Mouse (Mus musculus) hindbrain, embryonic 12.5 days (tissue): ENCODE data around the gene Capn11. TPM values are rescaled to one million over a fixed set of nuclear protein-coding genes. Genes with fewer than 3 reads are reported as not detected.
A peak's percentile ranks its signal among the peaks of the same experiment; 100 is the strongest.
"Not testable (repeated sequence)": the region's sequence is repeated elsewhere in the genome, so short reads cannot be mapped to it uniquely, and the experiment has no call there.

Experiments used
- ATAC-seq: fragments of 200-750 bp; cut with Nextera tagmentation; 2 replicates; pipeline ENCODE4 v1.8.0; 2017; ENCODE audit warnings: moderate TSS enrichment; ENCODE audit not compliant: low FRiP score
- H3K27ac ChIP-seq: fragments of 300-500 bp; sonication (generic); 2 replicates; pipeline ENCODE4 v1.5.1; 2016; ENCODE audit warnings: mild to moderate bottlenecking
- H3K27me3 ChIP-seq: fragments of 300-500 bp; sonication (generic); 2 replicates; pipeline ENCODE4 v1.6.1; 2016; ENCODE audit warnings: mild to moderate bottlenecking
- H3K36me3 ChIP-seq: fragments of 300-500 bp; sonication (generic); 2 replicates; pipeline ENCODE4 v1.6.1; 2016; ENCODE audit warnings: mild to moderate bottlenecking
- H3K4me1 ChIP-seq: fragments of 300-500 bp; sonication (generic); 2 replicates; pipeline ENCODE4 v1.6.1; 2016
- H3K4me2 ChIP-seq: fragments of 300-500 bp; sonication (generic); replicated peaks from 2 replicates; pipeline ENCODE4 v1.6.1; 2016; ENCODE audit warnings: mild to moderate bottlenecking
- H3K4me3 ChIP-seq: fragments of 300-500 bp; sonication (generic); 2 replicates; pipeline ENCODE4 v1.5.1; 2016; ENCODE audit warnings: mild to moderate bottlenecking
- H3K9ac ChIP-seq: fragments of 300-500 bp; sonication (generic); 2 replicates; pipeline ENCODE4 v1.6.1; 2016; ENCODE audit warnings: mild to moderate bottlenecking, moderate library complexity
- H3K9me3 ChIP-seq: fragments of 300-500 bp; sonication (generic); replicated peaks from 2 replicates; pipeline ENCODE4 v1.6.1; 2016; ENCODE audit warnings: mild to moderate bottlenecking
- WGBS: fragments of 180-500 bp; shearing (Covaris S2); methylation state at CpG from one replicate; pipeline ENCODE4 v1.1.7; 2016; 5-methylcytosine and 5-hydroxymethylcytosine counted together
- polyA plus RNA-seq: library from polyadenylated mRNA; unstranded; fragments of >200 nt; fragmentation: Nextera tagmentation; extraction: Ambion mirVana; gene quantifications from 2 replicates; pipeline ENCODE4 v1.2.1, GENCODE M21; 2016

Capn11 gene
- polyA plus RNA-seq, 1 experiment from 2014 or later: 1.4 TPM

- no peak overlapping the region for H3K9ac ChIP-seq
- no peaks in the 10 kb centered on the region for H3K36me3 ChIP-seq
- H3K9me3 ChIP-seq: no peaks in the 10 kb centered on the region
- no peaks in the 10 kb centered on the region for H3K4me1 ChIP-seq
- ATAC-seq: no peak
- H3K27me3 ChIP-seq: no peaks in the 10 kb centered on the region; the same call in 1 of the 2 replicates
- 91% methylated on average over 8 of the region's 8 CpGs for WGBS
- H3K4me2 ChIP-seq: no peak overlapping the region
- no peak overlapping the region for H3K4me3 ChIP-seq
- no peak overlapping the region for H3K27ac ChIP-seq
Measured at GRCm38 (mm10) chr17:45641981-45642380, 17.1 kb downstream of the Capn11 start.

GRCm38 (mm10) chr17:45638596-45639295 lies 20.4 kb downstream of the Capn11 start:
- no peak for ATAC-seq
- Histone ChIP-seq H3K4me3 (no peak overlapping the region), H3K36me3 (no peaks in the 10 kb centered on the region), H3K9me3 (no peaks in the 10 kb centered on the region), H3K27me3 (no peaks in the 10 kb centered on the region; the same call in 1 of the 2 replicates), H3K4me2 (no peak overlapping the region), H3K4me1 (no peaks in the 10 kb centered on the region), H3K9ac (no peak overlapping the region), H3K27ac (no peak overlapping the region)
- 77% methylated on average over 16 of the region's 16 CpGs for WGBS

DNA sequence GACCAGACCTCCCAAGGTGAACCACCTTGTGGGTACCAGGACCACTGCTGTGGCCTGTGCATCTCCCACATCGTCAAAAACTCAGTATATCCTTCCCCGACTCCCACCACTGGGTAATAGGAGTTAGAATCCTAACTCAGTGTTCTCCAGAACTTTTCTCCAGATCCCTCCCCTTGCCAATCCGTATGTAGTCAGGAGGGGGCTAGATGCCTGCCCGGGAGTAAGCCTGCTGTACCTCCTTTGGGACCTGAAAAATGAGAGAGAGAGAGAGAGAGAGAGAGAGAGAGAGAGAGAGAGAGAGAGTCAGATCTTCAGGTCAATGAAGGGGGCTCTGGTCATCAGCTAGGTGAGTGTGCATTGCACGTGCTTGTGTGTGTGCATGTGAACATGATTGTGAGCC lies 25.1 kb downstream of the Capn11 start:
- WGBS: 87% methylated on average over 5 of the region's 5 CpGs
- Histone ChIP-seq H3K36me3 (no peaks in the 10 kb centered on the region), H3K4me1 (peaks cover 9% of the 10 kb centered on the region), H3K4me3 (no peak overlapping the region), H3K9ac (no peak overlapping the region), H3K27ac (no peak overlapping the region), H3K27me3 (no peaks in the 10 kb centered on the region; the same call in 1 of the 2 replicates), H3K9me3 (no peaks in the 10 kb centered on the region), H3K4me2 (no peak overlapping the region)
- no peak for ATAC-seq

- Histone ChIP-seq H3K36me3 (no peaks in the 10 kb centered on the region), H3K9ac (no peak overlapping the region), H3K27ac (no peak overlapping the region), H3K4me2 (no peak overlapping the region), H3K9me3 (no peaks in the 10 kb centered on the region), H3K4me1 (peaks cover 9% of the 10 kb centered on the region), H3K4me3 (no peak overlapping the region), H3K27me3 (no peaks in the 10 kb centered on the region)
- ATAC-seq: no peak
- WGBS: 71% methylated on average over 6 of the region's 6 CpGs
Measured at GRCm38 (mm10) chr17:45631940-45632339, 27.2 kb downstream of the Capn11 start.

- Histone ChIP-seq H3K27me3 (no peaks in the 10 kb centered on the region), H3K4me1 (peaks cover 13% of the 10 kb centered on the region), H3K9me3 (no peaks in the 10 kb centered on the region), H3K27ac (no peak overlapping the region), H3K9ac (no peak overlapping the region), H3K4me3 (peak overlapping the region; percentile 36), H3K4me2 (peak overlapping the region; percentile 73; the same call in 1 of the 2 replicates), H3K36me3 (no peaks in the 10 kb centered on the region)
- 55% methylated on average over 3 of the region's 3 CpGs for WGBS
- no peak; the same call in 1 of the 2 replicates for ATAC-seq
Measured at GRCm38 (mm10) chr17:45630992-45631391, 28.1 kb downstream of the Capn11 start.

DNA sequence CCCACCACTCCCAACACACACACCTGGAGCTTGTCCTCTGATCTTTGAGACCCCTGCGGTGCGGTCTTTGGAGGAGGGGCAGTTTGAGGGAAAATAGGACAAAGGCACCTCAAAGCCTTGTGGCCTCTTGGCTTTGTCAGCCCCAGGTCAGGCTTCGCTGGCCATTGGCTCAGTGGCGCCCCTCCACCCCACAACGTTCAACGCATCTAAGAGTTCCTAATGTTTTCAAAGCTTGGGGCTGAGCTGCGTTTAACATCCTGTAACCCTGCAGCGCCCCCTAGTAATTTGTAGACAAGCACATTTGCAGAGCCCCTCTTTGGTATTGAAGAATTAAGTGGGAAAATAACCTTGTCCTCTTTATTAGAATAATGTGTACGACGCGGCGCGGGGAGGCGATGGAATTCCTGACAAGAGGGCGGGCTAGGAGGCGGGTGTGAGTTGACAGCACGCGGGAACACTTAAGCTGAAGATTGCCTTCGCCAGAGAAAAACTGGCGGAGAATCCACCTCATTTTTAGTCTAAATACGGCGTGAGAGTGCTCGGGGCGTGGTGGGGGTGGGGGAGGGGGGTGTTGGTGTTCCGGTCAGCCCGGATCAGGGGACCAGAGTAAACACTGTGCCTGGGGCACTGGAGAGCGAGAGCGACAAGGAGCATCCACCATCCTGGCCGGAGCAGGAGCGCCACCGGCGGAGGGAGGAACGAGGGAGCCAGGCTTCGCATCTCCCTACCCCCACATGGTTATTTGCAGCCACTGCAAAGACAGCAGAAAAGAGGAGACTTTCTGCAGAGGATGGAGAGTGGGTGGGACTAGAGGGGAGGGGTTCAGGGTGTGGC lies 29.0 kb downstream of the Capn11 start:
- Histone ChIP-seq H3K4me1 (peaks cover 13% of the 10 kb centered on the region), H3K36me3 (no peaks in the 10 kb centered on the region), H3K4me3 (peak overlapping the region; percentile 36), H3K27me3 (no peaks in the 10 kb centered on the region), H3K4me2 (peak overlapping the region; percentile 73), H3K9me3 (no peaks in the 10 kb centered on the region), H3K27ac (peak overlapping the region; percentile 71), H3K9ac (peak overlapping the region; percentile 58)
- ATAC-seq: peak; percentile 90
- WGBS: 2% methylated on average over 34 of the region's 34 CpGs

- Histone ChIP-seq H3K9me3 (no peaks in the 10 kb centered on the region), H3K9ac (no peak overlapping the region)
- peak; percentile 7; the same call in 1 of the 2 replicates for ATAC-seq
Measured at GRCm38 (mm10) chr17:45628885-45629855, 30.0 kb downstream of the Capn11 start.

DNA sequence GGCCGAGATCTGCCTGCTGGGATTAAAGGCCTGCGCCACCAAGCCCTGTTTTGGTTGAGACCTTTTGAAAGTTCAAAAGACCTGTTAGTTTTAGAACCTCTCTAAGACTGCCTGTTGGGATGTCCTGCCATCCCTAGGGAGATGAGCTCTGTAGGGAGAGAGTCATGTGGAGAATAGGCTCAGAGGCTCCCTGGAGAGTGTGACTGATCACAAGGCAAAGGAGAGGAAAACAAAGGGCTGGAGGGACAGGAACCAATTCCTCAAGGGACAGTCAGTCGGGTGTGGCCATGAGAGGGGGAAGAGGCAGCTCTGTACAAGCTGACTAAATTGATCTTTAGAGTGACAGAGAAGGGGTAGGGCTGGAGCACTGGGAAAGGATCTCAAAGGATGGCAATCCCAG lies 31.0 kb downstream of the Capn11 start:
- 20% methylated on average over 3 of the region's 3 CpGs for WGBS
- Histone ChIP-seq H3K9ac (no peak overlapping the region), H3K36me3 (no peaks in the 10 kb centered on the region), H3K4me3 (no peak overlapping the region), H3K4me2 (no peak overlapping the region), H3K27me3 (no peaks in the 10 kb centered on the region), H3K9me3 (no peaks in the 10 kb centered on the region), H3K4me1 (peaks cover 13% of the 10 kb centered on the region), H3K27ac (no peak overlapping the region)
- ATAC-seq: no peak

More at GRCm38 (mm10) chr17:45628885-45629855, 30.0 kb downstream of the Capn11 start:
- Histone ChIP-seq H3K27ac (no peak overlapping the region), H3K4me2 (peak overlapping the region; percentile 73), H3K36me3 (no peaks in the 10 kb centered on the region), H3K27me3 (no peaks in the 10 kb centered on the region), H3K4me3 (peak overlapping the region; percentile 36; the same call in 1 of the 2 replicates), H3K4me1 (peaks cover 13% of the 10 kb centered on the region)
- WGBS: 65% methylated on average over 13 of the region's 13 CpGs

DNA sequence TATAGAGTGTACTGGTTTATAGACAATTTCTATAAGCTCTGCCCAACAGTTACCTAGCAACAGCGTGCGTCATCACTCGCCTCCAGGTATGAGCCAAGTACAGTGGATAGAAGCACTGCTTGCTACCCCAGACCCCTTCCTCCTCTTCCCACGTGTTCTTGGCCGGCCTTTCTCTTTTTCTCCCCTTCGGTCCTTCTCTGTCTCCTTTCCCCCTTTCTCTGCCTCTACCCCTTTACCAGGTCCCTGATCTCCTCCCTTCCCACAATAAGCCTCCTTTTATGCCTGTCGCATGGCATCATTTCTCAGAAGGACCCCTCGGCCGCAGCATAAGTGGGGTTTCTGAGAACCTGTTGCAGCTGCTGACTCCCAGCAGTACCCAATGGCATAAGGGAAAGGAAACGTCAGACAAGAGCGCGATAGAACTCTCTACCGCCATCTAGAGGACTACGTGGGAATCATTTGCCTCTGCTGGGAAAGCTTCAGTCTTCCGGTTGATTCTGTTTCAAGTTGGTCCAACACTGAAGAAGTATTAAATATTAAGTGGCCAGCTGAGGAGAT lies 32.5 kb downstream of the Capn11 start:
- peak overlapping the region; percentile 30 for H3K4me2 ChIP-seq
- H3K36me3 ChIP-seq: no peaks in the 10 kb centered on the region
- H3K9ac ChIP-seq: no peak overlapping the region
- ATAC-seq: no peak
- peaks cover 13% of the 10 kb centered on the region for H3K4me1 ChIP-seq
- no peaks in the 10 kb centered on the region for H3K9me3 ChIP-seq
- H3K4me3 ChIP-seq: no peak overlapping the region
- H3K27me3 ChIP-seq: no peaks in the 10 kb centered on the region
- H3K27ac ChIP-seq: no peak overlapping the region
- 26% methylated on average over 15 of the region's 15 CpGs for WGBS

- H3K9ac ChIP-seq: not testable (repeated sequence)
Measured at GRCm38 (mm10) chr17:45623425-45623824, 35.7 kb downstream of the Capn11 start.

More at GRCm38 (mm10) chr17:45623425-45623824, 35.7 kb downstream of the Capn11 start:
- not testable (repeated sequence) for H3K4me3 ChIP-seq, H3K27me3 ChIP-seq, H3K4me2 ChIP-seq, H3K36me3 ChIP-seq, ATAC-seq, H3K9me3 ChIP-seq, H3K27ac ChIP-seq
- 90% methylated on average over 8 of the region's 8 CpGs for WGBS
- H3K4me1 ChIP-seq: peaks cover 14% of the 10 kb centered on the region
